Mouse (Mus musculus) gastrocnemius, postnatal 10 days (tissue): ENCODE data around the gene Mfsd4b4. TPM values are rescaled to one million over a fixed set of nuclear protein-coding genes. Genes with fewer than 3 reads are reported as not detected.
"Not testable (repeated sequence)": the region's sequence is repeated elsewhere in the genome, so short reads cannot be mapped to it uniquely, and the experiment has no call there.

Experiments
- DNase-seq: peaks from one replicate; pipeline ENCODE4 v3.0.0; 2021; ENCODE audit warnings: mixed read lengths
- long read RNA-seq, 2 experiments: library from polyadenylated mRNA; stranded (forward); transcript quantifications; one replicate each; pipeline ENCODE4 v2.0.0; 2021
- total RNA-seq, 2 experiments: library from RNA; stranded (reverse); gene quantifications; 2 replicates each; pipeline ENCODE4 v1.2.3; 2021

The Mfsd4b4 gene
- total RNA-seq, result 1 to 10 TPM; 3.0 to 3.1 TPM
- long read RNA-seq, experiment 1, partial matches to known transcripts, result 1 of 2 reads
- long read RNA-seq, experiment 1, other reads (novel, unspliced or antisense), result 0 of 2 reads
- long read RNA-seq, experiment 2, partial matches to known transcripts, result 0 of 4 reads
- long read RNA-seq, experiment 2, other reads (novel, unspliced or antisense), result 0 of 4 reads

GRCm38 (mm10) chr10:39898874-39899371 lies at the start of gene Mfsd4b4:
TSS of gene Mfsd4b4 (minus strand) at chr10:39899238.
- DNase-seq, result peak; percentile 82

- DNase-seq, result not testable (repeated sequence)
Measured at GRCm38 (mm10) chr10:39947195-39947594, 48.2 kb upstream of the Mfsd4b4 start.

GRCm38 (mm10) chr10:39936553-39936952 lies 37.5 kb upstream of the Mfsd4b4 start:
- DNase-seq, result no peak

GRCm38 (mm10) chr10:39926616-39927139 lies 27.6 kb upstream of the Mfsd4b4 start, which contains the start of gene Mfsd4b2:
TSS of gene Mfsd4b2 (minus strand) at chr10:39926923.
- peak; percentile 38 for DNase-seq

GRCm38 (mm10) chr10:39924556-39924955 lies 25.5 kb upstream of the Mfsd4b4 start:
- DNase-seq, result not testable (repeated sequence)

- DNase-seq, result no peak
Measured at GRCm38 (mm10) chr10:39912616-39913015, 13.6 kb upstream of the Mfsd4b4 start.

GRCm38 (mm10) chr10:39908768-39909441 lies 9.9 kb upstream of the Mfsd4b4 start:
- no peak for DNase-seq

GRCm38 (mm10) chr10:39906799-39907658 lies 8.0 kb upstream of the Mfsd4b4 start:
- DNase-seq, result no peak

- no peak for DNase-seq
Measured at GRCm38 (mm10) chr10:39904191-39904590, 5.2 kb upstream of the Mfsd4b4 start.

GRCm38 (mm10) chr10:39896503-39896902 lies 2.5 kb downstream of the Mfsd4b4 start:
- no peak for DNase-seq

GRCm38 (mm10) chr10:39893702-39894697 lies 5.0 kb downstream of the Mfsd4b4 start:
- DNase-seq, result no peak

- DNase-seq, result no peak
Measured at GRCm38 (mm10) chr10:39888621-39889020, 10.4 kb downstream of the Mfsd4b4 start.

- DNase-seq, result no peak
Measured at GRCm38 (mm10) chr10:39865509-39865908, 33.5 kb downstream of the Mfsd4b4 start.

- DNase-seq, result no peak
Measured at GRCm38 (mm10) chr10:39842621-39843020, 56.4 kb downstream of the Mfsd4b4 start.

Other genes with a start within 250 kb of the Mfsd4b4 start
- 10 to 100 TPM; 42.5 to 47.8 TPM for gene Rev3l, start 167.1 kb downstream of the Mfsd4b4 start, total RNA-seq
- under 1 TPM; 0.29 to 0.40 TPM for gene Mfsd4b2, start 27.7 kb upstream of the Mfsd4b4 start, total RNA-seq
- gene Mfsd4b3, start 60.9 kb upstream of the Mfsd4b4 start, total RNA-seq, result 1 to 10 TPM; 2.1 to 2.4 TPM
- gene Mfsd4b5, start 87.4 kb upstream of the Mfsd4b4 start, total RNA-seq, result under 1 TPM; 0.52 TPM
- gene Mfsd4b1, start 126.0 kb upstream of the Mfsd4b4 start, total RNA-seq, result under 1 TPM; 0.40 to 0.65 TPM
- gene Slc16a10, start 243.0 kb upstream of the Mfsd4b4 start, total RNA-seq, result 10 to 100 TPM; 27.7 to 28.0 TPM